Mouse (Mus musculus): Measurements from ENCODE around the gene Snd1.

- TF ChIP-seq CTCF (IDR thresholded peaks at IDR 0.05; ENCODE audit: low read depth, low read length) (no peak), TAL1 (conservative IDR thresholded peaks at IDR 0.05; ENCODE audit: low read depth, low read length) (no peak), GATA1 (IDR thresholded peaks at IDR 0.05; ENCODE audit: borderline replicate concordance, low read length) (no peak), POLR2AphosphoS5 (IDR thresholded peaks at IDR 0.05; ENCODE audit: insufficient replicate concordance, low read depth, low read length) (no peak), GATA2 (IDR thresholded peaks at IDR 0.05; ENCODE audit: borderline replicate concordance, low read depth, low read length) (no peak)
Measured at GRCm38 (mm10) chr6:28975106-28975505, 500.2 kb downstream of the Snd1 start.

All from G1E (cell line).